Mouse (Mus musculus) erythroid progenitor cell, adult 5-6 weeks (primary cell): Measurements from ENCODE around the gene Dock9. TPM values are rescaled to one million over a fixed set of nuclear protein-coding genes. Genes with fewer than 3 reads are reported as not detected.
"Not testable (repeated sequence)": the region's sequence is repeated elsewhere in the genome, so short reads cannot be mapped to it uniquely, and the experiment has no call there.

Experiments used
- ATAC-seq: replicated peaks from 2 replicates; pipeline ENCODE4 v1.8.0; 2016; ENCODE audit warnings: moderate number of reproducible peaks, mild to moderate bottlenecking, moderate TSS enrichment, inconsistent platforms; ENCODE audit not compliant: poor library complexity, low FRiP score, severe bottlenecking
- total RNA-seq, 2 experiments: library from RNA; stranded (forward) in 1 of 2; stranded (reverse) in 1 of 2; fragments of 150-400 nt in 1 of 2; fragments of 186-747, 209-891 nt in 1 of 2; gene quantifications; 2 replicates each; pipeline versions ENCODE4 v1.2.3 to v1.2.4; 2015 to 2017; ENCODE audit warnings: low replicate concordance in 2 of 2

Gene Dock9
- total RNA-seq, 2 experiments from 2014 or later = 1.1 to 1.7 TPM

GRCm38 (mm10) chr14:121644302-121644701, 153.3 kb downstream of the Dock9 start:
- no peak for ATAC-seq

- no peak for ATAC-seq
Observed at GRCm38 (mm10) chr14:121641271-121641670, 156.4 kb downstream of the Dock9 start.

GRCm38 (mm10) chr14:121636935-121637510, 160.6 kb downstream of the Dock9 start:
- ATAC-seq = no peak

- ATAC-seq = no peak
Observed at GRCm38 (mm10) chr14:121634736-121635430, 162.8 kb downstream of the Dock9 start.

GRCm38 (mm10) chr14:121634093-121634735, 163.4 kb downstream of the Dock9 start:
- no peak for ATAC-seq

GRCm38 (mm10) chr14:121631934-121632333, 165.7 kb downstream of the Dock9 start:
- ATAC-seq = no peak

- no peak for ATAC-seq
Observed at GRCm38 (mm10) chr14:121626741-121627140, 170.9 kb downstream of the Dock9 start.

- not testable (repeated sequence) for ATAC-seq
Observed at GRCm38 (mm10) chr14:121623996-121624542, 173.6 kb downstream of the Dock9 start.

GRCm38 (mm10) chr14:121621806-121622205, 175.8 kb downstream of the Dock9 start:
- ATAC-seq = no peak

GRCm38 (mm10) chr14:121620567-121620966, 177.1 kb downstream of the Dock9 start:
- ATAC-seq = no peak

GRCm38 (mm10) chr14:121620157-121620556, 177.5 kb downstream of the Dock9 start:
- ATAC-seq = no peak

GRCm38 (mm10) chr14:121617645-121618390, 179.8 kb downstream of the Dock9 start:
- ATAC-seq = no peak

GRCm38 (mm10) chr14:121615431-121615830, 182.2 kb downstream of the Dock9 start:
- no peak for ATAC-seq

GRCm38 (mm10) chr14:121614461-121615170, 183.0 kb downstream of the Dock9 start:
- no peak for ATAC-seq

- no peak for ATAC-seq
Observed at GRCm38 (mm10) chr14:121613490-121613889, 184.1 kb downstream of the Dock9 start.

GRCm38 (mm10) chr14:121612926-121613325, 184.7 kb downstream of the Dock9 start:
- ATAC-seq = no peak

GRCm38 (mm10) chr14:121611533-121611932, 186.1 kb downstream of the Dock9 start:
- ATAC-seq = no peak

GRCm38 (mm10) chr14:121611098-121611497, 186.5 kb downstream of the Dock9 start:
- no peak for ATAC-seq

GRCm38 (mm10) chr14:121608522-121608921, 189.1 kb downstream of the Dock9 start:
- no peak for ATAC-seq

GRCm38 (mm10) chr14:121606433-121606832, 191.2 kb downstream of the Dock9 start:
- no peak for ATAC-seq
